15 mouse cellular contexts compared by ENCODE assay signal in genomic region chr4:129498941-129499340, GRCm38 (mm10). TPM values are rescaled to one million over a fixed set of nuclear protein-coding genes. Genes with fewer than 3 reads are reported as not detected.
DNase-seq lines count a peak whose midpoint lies in the region; ATAC-seq and TF ChIP-seq lines count a peak whose summit lies in the region.
"Had no signal": no experiment of that assay in that cellular context is flagged by ENCODE, and none has a peak within 500 bp of the region (broad histone marks: within the 10 kb centered on the region; RNA-seq: fewer than 3 reads in every experiment).

No protein-coding gene starts in this region.

- DNase-seq in forebrain, embryonic 10.5 days (ENCODE audit: extremely low spot score, low spot score), result no peak
- no peak for DNase-seq in forebrain, embryonic 11.5 days (ENCODE audit: low spot score)
- DNase-seq in kidney, adult 9 months, result peak; percentile 45
- DNase-seq in kidney, adult 11 months, result no peak
- DNase-seq in gastrocnemius, adult 2 months, result no peak
- DNase-seq: lung, adult 18-20 months; retina, postnatal 1 day had no signal

- intact Hi-C loops in gastrocnemius, adult 2 months (cut with DNase I), result loop anchor here (10.0 kb wide), 1 partner anchor 106 kb away; the partner anchor contains the start of genes Eif3i and Tmem234

- ATAC-seq in forebrain, embryonic 11.5 days (replicated peaks; ENCODE audit: low FRiP score), result no peak
- no peak for ATAC-seq in embryonic facial prominence, embryonic 13.5 days (ENCODE audit: insufficient number of reproducible peaks, insufficient read depth, low FRiP score, low TSS enrichment, low read depth)
- ATAC-seq in liver, embryonic 16.5 days (ENCODE audit: low read depth), result 0 out of 2 replicates have a peak, but pooled peaks have one; percentile 3
- no peak for ATAC-seq in megakaryocyte progenitor cell, adult 5-6 weeks (replicated peaks; ENCODE audit: poor library complexity)
- ATAC-seq: intestine, embryonic 16.5 days had no signal

- peaks cover 56% of the 10 kb centered on the region for H3K4me1 ChIP-seq in forebrain, embryonic 10.5 days
- H3K4me1 ChIP-seq in forebrain, embryonic 11.5 days (replicated peaks; ENCODE audit: control insufficient read depth, insufficient read depth, low read length), result peaks cover 9% of the 10 kb centered on the region; the same call in 1 of the 2 replicates
- H3K4me1 ChIP-seq in embryonic facial prominence, embryonic 13.5 days, result peaks cover 30% of the 10 kb centered on the region
- H3K4me1 ChIP-seq in liver, embryonic 16.5 days (ENCODE audit: control insufficient read depth, low read depth, low read length), result peaks cover 14% of the 10 kb centered on the region

- no peaks in the 10 kb centered on the region; the same call in 1 of the 2 replicates for H3K27me3 ChIP-seq in forebrain, embryonic 10.5 days (ENCODE audit: poor library complexity, severe bottlenecking)
- no peaks in the 10 kb centered on the region for H3K27me3 ChIP-seq in forebrain, embryonic 11.5 days (ENCODE audit: control insufficient read depth, insufficient read depth, low read length)
- no peaks in the 10 kb centered on the region for H3K27me3 ChIP-seq in embryonic facial prominence, embryonic 13.5 days
- H3K27me3 ChIP-seq in liver, embryonic 16.5 days (ENCODE audit: control insufficient read depth, insufficient read depth, low read depth, low read length), result no peaks in the 10 kb centered on the region

- H3K27ac ChIP-seq in forebrain, embryonic 10.5 days, result peak overlapping the region; percentile 69; the same call in 1 of the 2 replicates
- no peak overlapping the region for H3K27ac ChIP-seq in forebrain, embryonic 11.5 days (ENCODE audit: low read depth, low read length)
- peak overlapping the region; percentile 89; the same call in 1 of the 2 replicates for H3K27ac ChIP-seq in embryonic facial prominence, embryonic 13.5 days
- peak overlapping the region; percentile 34; the same call in 1 of the 2 replicates for H3K27ac ChIP-seq in liver, embryonic 16.5 days (ENCODE audit: low read length)
- H3K27ac ChIP-seq in gastrocnemius, adult 2 months, result no peak overlapping the region

- H3K9me3 ChIP-seq in forebrain, embryonic 10.5 days, result no peaks in the 10 kb centered on the region
- H3K9me3 ChIP-seq in forebrain, embryonic 11.5 days (ENCODE audit: control insufficient read depth, low read length), result no peaks in the 10 kb centered on the region
- H3K9me3 ChIP-seq in embryonic facial prominence, embryonic 13.5 days, result no peaks in the 10 kb centered on the region
- H3K9me3 ChIP-seq in liver, embryonic 16.5 days (replicated peaks; ENCODE audit: control insufficient read depth, low read length), result no peaks in the 10 kb centered on the region

- H3K4me2 ChIP-seq in forebrain, embryonic 11.5 days (ENCODE audit: low read depth, low read length, severe bottlenecking), result no peak overlapping the region
- H3K4me2 ChIP-seq in embryonic facial prominence, embryonic 13.5 days, result no peak overlapping the region
- no peak overlapping the region for H3K4me2 ChIP-seq in liver, embryonic 16.5 days (ENCODE audit: low read depth, low read length)

- no peak for TF ChIP-seq CTCF in gastrocnemius, adult 2 months (IDR thresholded peaks at IDR 0.05)

- no peaks in the 10 kb centered on the region for H3K36me3 ChIP-seq in forebrain, embryonic 10.5 days (replicated peaks)
- H3K36me3 ChIP-seq in forebrain, embryonic 11.5 days (ENCODE audit: control insufficient read depth, insufficient read depth, low read length), result no peaks in the 10 kb centered on the region
- no peaks in the 10 kb centered on the region for H3K36me3 ChIP-seq in embryonic facial prominence, embryonic 13.5 days
- H3K36me3 ChIP-seq in liver, embryonic 16.5 days (ENCODE audit: control insufficient read depth, insufficient read depth), result no peaks in the 10 kb centered on the region

- H3K4me3 ChIP-seq in forebrain, embryonic 10.5 days, result no peak overlapping the region
- no peak overlapping the region for H3K4me3 ChIP-seq in forebrain, embryonic 11.5 days (ENCODE audit: low read depth, low read length)
- no peak overlapping the region for H3K4me3 ChIP-seq in embryonic facial prominence, embryonic 13.5 days
- no peak overlapping the region for H3K4me3 ChIP-seq in liver, embryonic 16.5 days (ENCODE audit: low read depth, low read length)
- H3K4me3 ChIP-seq in gastrocnemius, adult 2 months, result no peak overlapping the region

- no peak overlapping the region for H3K9ac ChIP-seq in forebrain, embryonic 11.5 days (ENCODE audit: low read length)
- no peak overlapping the region for H3K9ac ChIP-seq in embryonic facial prominence, embryonic 13.5 days
- H3K9ac ChIP-seq in liver, embryonic 16.5 days (ENCODE audit: low read depth, low read length), result no peak overlapping the region

- 75% methylated on average over 3 of the region's 3 CpGs for WGBS in forebrain, embryonic 10.5 days
- WGBS in forebrain, embryonic 11.5 days, result 69% methylated on average over 3 of the region's 3 CpGs
- WGBS in embryonic facial prominence, embryonic 13.5 days, result 69% methylated on average over 3 of the region's 3 CpGs
- 62% methylated on average over 3 of the region's 3 CpGs for WGBS in liver, embryonic 16.5 days (ENCODE audit: insufficient replicate concordance)

RNA-seq across cellular contexts. Expression of gene Fam229a, which starts 8.0 kb away (rescaled TPM):
- not detected in 2 replicates for polyA plus RNA-seq in forebrain, embryonic 10.5 days (2016; fragmentation: Nextera tagmentation; extraction: Ambion mirVana)
- not detected in 2 replicates for polyA plus RNA-seq in forebrain, embryonic 11.5 days (2014; fragmentation: Nextera tagmentation; extraction: Ambion mirVana)
- polyA plus RNA-seq in embryonic facial prominence, embryonic 13.5 days (2015; fragmentation: Nextera tagmentation; extraction: Ambion mirVana), result not detected in 2 replicates
- polyA plus RNA-seq in liver, embryonic 16.5 days (2015; fragmentation: Nextera tagmentation; extraction: Ambion mirVana), result 0.23 and 0.60 TPM in 2 replicates
- not detected for total RNA-seq in gastrocnemius, adult 2 months (2021)
- not detected in 2 replicates for total RNA-seq in megakaryocyte progenitor cell, adult 5-6 weeks (2015)
- not detected in 2 replicates for total RNA-seq in megakaryocyte progenitor cell, adult 5-6 weeks (2017)
- total RNA-seq: hematopoietic stem cell, adult 5-6 weeks had no signal
- polyA plus RNA-seq: intestine, embryonic 16.5 days; neural tube, embryonic 11.5 days had no signal

RNA-seq across cellular contexts. Expression of gene Tssk3, which starts 8.1 kb away (rescaled TPM):
- polyA plus RNA-seq in forebrain, embryonic 10.5 days (2016; fragmentation: Nextera tagmentation; extraction: Ambion mirVana), result not detected in 2 replicates
- polyA plus RNA-seq in forebrain, embryonic 11.5 days (2014; fragmentation: Nextera tagmentation; extraction: Ambion mirVana), result not detected in 2 replicates
- polyA plus RNA-seq in embryonic facial prominence, embryonic 13.5 days (2015; fragmentation: Nextera tagmentation; extraction: Ambion mirVana), result not detected in 2 replicates
- 0.13 TPM in 1 of 2 replicates, not detected in the other for polyA plus RNA-seq in liver, embryonic 16.5 days (2015; fragmentation: Nextera tagmentation; extraction: Ambion mirVana)
- not detected for total RNA-seq in gastrocnemius, adult 2 months (2021)
- total RNA-seq in megakaryocyte progenitor cell, adult 5-6 weeks (2015), result not detected in 2 replicates
- not detected in 2 replicates for total RNA-seq in megakaryocyte progenitor cell, adult 5-6 weeks (2017)
- total RNA-seq: hematopoietic stem cell, adult 5-6 weeks had no signal
- polyA plus RNA-seq: intestine, embryonic 16.5 days; neural tube, embryonic 11.5 days; spleen, adult 2 months; thymus, postnatal 0 days had no signal

RNA-seq across cellular contexts. Expression of gene Marcksl1, which starts 14.4 kb away (rescaled TPM):
- polyA plus RNA-seq in forebrain, embryonic 10.5 days (2016; fragmentation: Nextera tagmentation; extraction: Ambion mirVana), result 1,441 and 1,446 TPM in 2 replicates
- polyA plus RNA-seq in forebrain, embryonic 11.5 days (2014; fragmentation: Nextera tagmentation; extraction: Ambion mirVana), result 1,728 and 1,922 TPM in 2 replicates
- polyA plus RNA-seq in embryonic facial prominence, embryonic 13.5 days (2015; fragmentation: Nextera tagmentation; extraction: Ambion mirVana), result 839 and 1,023 TPM in 2 replicates
- 36.6 and 41.4 TPM in 2 replicates for polyA plus RNA-seq in liver, embryonic 16.5 days (2015; fragmentation: Nextera tagmentation; extraction: Ambion mirVana)
- total RNA-seq in gastrocnemius, adult 2 months (2021), result 1 to 10 TPM in 1 of 2 experiments, under 1 TPM in 1; 0.69 to 1.1 TPM
- 56.8 and 62.3 TPM in 2 replicates for total RNA-seq in megakaryocyte progenitor cell, adult 5-6 weeks (2015)
- total RNA-seq in megakaryocyte progenitor cell, adult 5-6 weeks (2017), result 37.5 and 43.9 TPM in 2 replicates

RNA-seq across cellular contexts. Expression of gene Bsdc1, which starts 37.6 kb away (rescaled TPM):
- 18.0 and 19.5 TPM in 2 replicates for polyA plus RNA-seq in forebrain, embryonic 10.5 days (2016; fragmentation: Nextera tagmentation; extraction: Ambion mirVana)
- polyA plus RNA-seq in forebrain, embryonic 11.5 days (2014; fragmentation: Nextera tagmentation; extraction: Ambion mirVana), result 24.9 and 25.3 TPM in 2 replicates
- 27.6 and 29.9 TPM in 2 replicates for polyA plus RNA-seq in embryonic facial prominence, embryonic 13.5 days (2015; fragmentation: Nextera tagmentation; extraction: Ambion mirVana)
- polyA plus RNA-seq in liver, embryonic 16.5 days (2015; fragmentation: Nextera tagmentation; extraction: Ambion mirVana), result 79.2 and 87.0 TPM in 2 replicates
- total RNA-seq in gastrocnemius, adult 2 months (2021), result 10 to 100 TPM; 34.8 to 36.4 TPM
- 14.4 and 14.6 TPM in 2 replicates for total RNA-seq in megakaryocyte progenitor cell, adult 5-6 weeks (2015)
- total RNA-seq in megakaryocyte progenitor cell, adult 5-6 weeks (2017), result 23.1 and 24.8 TPM in 2 replicates

RNA-seq across cellular contexts. Expression of gene Hdac1, which starts 43.6 kb away (rescaled TPM):
- 294 and 319 TPM in 2 replicates for polyA plus RNA-seq in forebrain, embryonic 10.5 days (2016; fragmentation: Nextera tagmentation; extraction: Ambion mirVana)
- polyA plus RNA-seq in forebrain, embryonic 11.5 days (2014; fragmentation: Nextera tagmentation; extraction: Ambion mirVana), result 262 and 282 TPM in 2 replicates
- polyA plus RNA-seq in embryonic facial prominence, embryonic 13.5 days (2015; fragmentation: Nextera tagmentation; extraction: Ambion mirVana), result 237 and 240 TPM in 2 replicates
- polyA plus RNA-seq in liver, embryonic 16.5 days (2015; fragmentation: Nextera tagmentation; extraction: Ambion mirVana), result 82.1 and 89.8 TPM in 2 replicates
- total RNA-seq in gastrocnemius, adult 2 months (2021), result 10 to 100 TPM in 1 of 2 experiments, 1 to 10 TPM in 1; 9.1 to 10.6 TPM
- total RNA-seq in megakaryocyte progenitor cell, adult 5-6 weeks (2015), result 114 and 119 TPM in 2 replicates
- total RNA-seq in megakaryocyte progenitor cell, adult 5-6 weeks (2017), result 58.5 and 79.7 TPM in 2 replicates

Comparison
In these comparisons a context has a peak if more than half of its experiments do, and no peak if none do; other contexts are left out.
1. H3K27ac ChIP-seq: peak in forebrain, embryonic 10.5 days (single experiment), embryonic facial prominence, embryonic 13.5 days (single experiment) and liver, embryonic 16.5 days (single experiment); none in forebrain, embryonic 11.5 days (single experiment) and gastrocnemius, adult 2 months (single experiment).
2. RNA of gene Marcksl1, which starts 14.4 kb away (polyA plus RNA-seq): 1,728 to 1,922 TPM in forebrain, embryonic 11.5 days, 1,441 to 1,446 TPM in forebrain, embryonic 10.5 days and 839 to 1,023 TPM in embryonic facial prominence, embryonic 13.5 days; 36.6 to 41.4 TPM in liver, embryonic 16.5 days; every median in the first group is over 10 times any median in the second.